Mouse (Mus musculus): ENCODE measurements around the gene Ctsc.

DNA sequence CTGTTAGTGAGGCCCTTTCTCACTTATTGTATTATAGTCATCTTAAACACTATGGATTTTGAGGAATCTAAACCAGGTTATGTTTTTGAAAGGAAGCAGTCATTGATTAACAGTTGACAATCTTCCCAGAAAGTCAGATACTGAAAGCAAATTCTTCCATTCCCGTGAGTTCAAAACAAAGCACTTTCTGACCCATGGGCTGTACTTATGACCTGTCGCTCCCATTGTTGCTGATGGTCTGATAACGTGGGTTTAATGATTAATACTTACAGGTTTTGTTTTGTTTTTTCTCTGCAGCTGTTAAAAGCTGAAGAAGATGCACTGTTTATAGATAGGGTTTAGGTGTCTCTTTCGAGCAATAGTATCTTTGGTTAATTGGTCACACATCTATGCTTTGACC is 27.9 kb downstream of the Ctsc start:
- TF ChIP-seq POLR2AphosphoS2 (IDR thresholded peaks at IDR 0.05; ENCODE audit: insufficient read length, low read depth) (no peak), POLR2A (IDR thresholded peaks at IDR 0.05; ENCODE audit: insufficient read length, low read depth) (no peak), USF1 (IDR thresholded peaks at IDR 0.05; ENCODE audit: low read depth) (no peak)

Data from myocyte (in vitro differentiated cells).